Mouse (Mus musculus) gastrocnemius, postnatal 14 days (tissue): ENCODE results near the gene Lrp5. TPM values are rescaled to one million over a fixed set of nuclear protein-coding genes. Genes with fewer than 3 reads are reported as not detected.

ENCODE experiments used
- DNase-seq: peaks from one replicate; pipeline ENCODE4 v3.0.0; 2021; ENCODE audit warnings: mixed read lengths
- intact Hi-C: fragments of 180-260 bp; cut with DNase I; formaldehyde crosslinking; loops from one replicate; pipeline ENCODE4 v1.15.1; 2025; ENCODE audit warnings: low total_unique reads
- total RNA-seq, 2 experiments: library from RNA; stranded (reverse); gene quantifications; 2 replicates each; pipeline ENCODE4 v1.2.3; 2021

Lrp5 gene
- total RNA-seq, 2 experiments from 2014 or later, result 33.0 to 39.3 TPM

DNA sequence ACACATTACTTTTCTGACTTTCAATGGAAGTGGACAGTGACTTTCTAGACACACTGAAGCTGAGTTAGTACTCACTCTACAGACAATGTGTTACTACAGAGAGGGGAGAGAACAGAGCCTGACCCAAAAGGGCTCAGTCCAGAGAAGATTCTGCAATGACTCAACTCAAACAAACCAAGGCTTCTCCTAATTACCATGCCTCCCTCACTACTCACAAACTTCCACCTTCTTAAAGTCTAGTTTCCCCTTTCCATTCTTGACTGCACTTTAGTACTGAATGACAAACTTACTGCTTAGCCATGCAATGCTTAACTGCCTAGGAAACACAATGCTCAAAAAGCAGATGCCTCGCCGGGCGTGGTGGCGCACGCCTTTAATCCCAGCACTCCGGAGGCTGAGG lies 148.7 kb downstream of the Lrp5 start:
- intact Hi-C loops, result no loop called here
- DNase-seq, result no peak

DNA sequence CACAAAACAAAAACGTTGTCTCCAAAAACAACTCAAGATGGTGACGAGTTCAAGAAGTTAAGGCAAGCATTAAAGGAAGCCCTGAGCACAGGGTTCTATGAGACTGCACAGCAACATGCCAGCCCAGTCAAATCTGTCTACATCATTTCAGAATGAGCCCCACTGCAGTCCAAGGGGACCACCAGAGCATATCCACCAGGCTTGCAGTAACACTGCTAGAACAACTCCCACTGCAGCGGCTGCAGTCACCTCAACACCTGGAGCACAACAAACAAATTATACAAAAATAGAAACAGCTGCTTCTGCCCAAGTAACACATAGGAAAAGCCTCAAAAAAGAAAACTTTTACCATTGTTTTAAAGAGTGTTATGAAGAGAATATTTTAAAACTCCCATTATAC lies 151.4 kb downstream of the Lrp5 start:
- DNase-seq, result no peak
- intact Hi-C loops, result no loop called here

Other genes starting within 250 kb of the Lrp5 start
- gene Ppp6r3, start 110.8 kb downstream of the Lrp5 start, total RNA-seq, result 10 to 100 TPM; 50.9 to 55.0 TPM
- gene 1810055G02Rik, start 21.7 kb upstream of the Lrp5 start, total RNA-seq, result 10 to 100 TPM in 1 of 2 experiments, 1 to 10 TPM in 1; 9.7 to 15.9 TPM
- gene Kmt5b, start 80.9 kb upstream of the Lrp5 start, total RNA-seq, result 10 to 100 TPM; 20.1 to 20.2 TPM
- gene Chka, start 165.2 kb upstream of the Lrp5 start, total RNA-seq, result 1 to 10 TPM; 3.5 to 4.5 TPM
- gene Tcirg1, start 220.6 kb upstream of the Lrp5 start, total RNA-seq, result 1 to 10 TPM; 7.3 to 8.5 TPM
- gene Ndufs8, start 226.2 kb upstream of the Lrp5 start, total RNA-seq, result 100 to 1,000 TPM; 206 to 256 TPM
- 1 to 10 TPM; 2.1 to 2.5 TPM for gene Aldh3b1, start 243.2 kb upstream of the Lrp5 start, total RNA-seq
- 10 to 100 TPM; 13.7 to 13.8 TPM for gene Unc93b1, start 248.6 kb upstream of the Lrp5 start, total RNA-seq